Mouse (Mus musculus) liver, embryonic 14.5 days (tissue): ENCODE data around the gene Serpina12.

ENCODE experiments used
- CTCF ChIP-seq: IDR thresholded peaks from 2 replicates; pipeline ENCODE4 v1.5.1; 2016; ENCODE audit warnings: antibody characterized with exemption, low read depth, control low read depth
- EP300 ChIP-seq: IDR thresholded peaks from 2 replicates; pipeline ENCODE4 v1.6.1; 2016; ENCODE audit warnings: antibody characterized with exemption, low read depth

- TF ChIP-seq EP300: no peak
- no peak for TF ChIP-seq CTCF
Measured at GRCm38 (mm10) chr12:103989857-103990256, 54.4 kb downstream of the Serpina12 start, which contains the start of gene Serpina11.
